Mouse (Mus musculus) yolk sac, embryonic 10.5 days (tissue): ENCODE data around the gene Apol9b.

Source experiments
- DNase-seq: peaks from one replicate; pipeline ENCODE4 v3.0.0-alpha.2; 2017; ENCODE audit warnings: low spot score

The Apol9b gene

GRCm38 (mm10) chr15:77746326-77746725 lies 17.5 kb downstream of the Apol9b start:
- DNase-seq = no peak

DNA sequence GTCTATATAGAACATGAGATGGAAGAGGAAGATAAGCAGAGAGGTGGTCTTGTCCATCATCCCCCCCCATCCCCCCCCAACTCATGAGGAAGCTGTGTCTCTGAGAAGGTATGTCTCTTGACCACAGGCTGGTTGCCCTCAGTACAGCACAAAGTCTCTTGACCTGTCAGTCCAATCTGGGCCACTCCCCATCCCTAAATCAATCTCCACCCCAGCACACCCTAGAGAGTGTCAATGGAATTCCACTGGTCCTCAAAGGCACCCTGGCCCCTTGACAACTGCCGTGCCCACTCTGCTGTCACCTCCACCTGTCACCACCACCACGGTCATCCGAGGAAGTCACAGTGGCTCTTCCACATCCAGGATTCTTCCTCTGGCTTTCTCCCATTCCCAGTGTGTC lies 19.6 kb downstream of the Apol9b start:
- no peak for DNase-seq

DNA sequence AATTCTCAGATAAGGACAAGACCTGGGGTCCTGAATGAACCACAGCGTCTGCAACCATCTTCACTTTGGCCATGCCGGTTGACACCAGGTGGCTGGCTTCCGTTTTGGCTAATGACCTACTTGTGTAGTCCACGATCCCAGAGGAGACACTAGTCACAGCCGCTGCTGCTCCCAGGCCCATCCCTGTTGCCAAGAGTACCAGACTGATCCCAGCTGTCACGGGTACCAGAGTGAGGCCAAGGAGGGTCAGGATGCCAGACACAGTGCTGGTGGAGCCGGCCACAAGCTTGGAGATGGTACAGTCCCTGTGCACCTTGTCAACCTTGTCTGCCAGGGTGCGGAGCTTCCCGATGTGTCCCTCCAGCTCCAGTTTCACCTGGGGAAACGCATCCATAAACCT lies 20.9 kb downstream of the Apol9b start:
- DNase-seq = no peak

DNA sequence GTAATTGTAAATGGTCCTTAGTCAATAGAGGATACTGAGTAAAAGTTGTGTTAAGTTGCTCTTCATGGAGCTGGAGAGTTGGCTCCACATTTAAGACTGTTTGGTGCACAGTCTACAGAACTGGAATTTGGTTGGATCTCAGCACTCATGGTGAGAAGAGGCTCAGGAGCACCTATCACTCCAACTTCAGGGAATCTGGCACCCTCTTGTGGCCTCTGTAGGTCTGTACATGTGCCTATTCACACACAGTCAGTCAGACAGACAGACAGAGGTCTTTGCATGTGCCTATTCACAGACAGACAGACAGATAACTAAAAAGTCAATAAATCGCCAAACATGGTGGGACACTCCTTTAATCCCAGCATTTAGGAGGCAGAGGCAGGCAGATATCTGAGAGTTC lies 21.6 kb downstream of the Apol9b start:
- no peak for DNase-seq

- DNase-seq = no peak
Observed at GRCm38 (mm10) chr15:77752443-77752842, 23.6 kb downstream of the Apol9b start.

DNA sequence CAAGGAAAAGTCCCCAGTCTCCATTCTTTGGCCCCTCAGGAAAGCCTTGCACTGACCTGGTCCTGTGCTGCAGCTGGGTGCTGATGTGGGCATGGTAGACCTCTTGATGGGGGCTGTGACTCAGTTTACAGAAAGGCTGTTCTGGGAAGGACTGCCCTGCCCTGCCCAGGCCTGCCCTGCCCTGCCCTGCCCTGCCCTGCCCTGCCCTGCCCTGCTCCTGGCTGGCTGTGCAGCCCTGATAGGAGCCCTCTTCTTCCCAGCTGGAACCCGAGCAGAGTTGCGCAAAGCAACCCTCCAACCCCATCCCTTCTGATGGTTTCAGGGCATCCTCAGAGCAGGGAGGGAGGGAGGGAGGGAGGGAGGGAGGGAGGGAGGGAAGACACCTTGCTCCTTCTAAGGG lies 26.3 kb downstream of the Apol9b start:
- no peak for DNase-seq

DNA sequence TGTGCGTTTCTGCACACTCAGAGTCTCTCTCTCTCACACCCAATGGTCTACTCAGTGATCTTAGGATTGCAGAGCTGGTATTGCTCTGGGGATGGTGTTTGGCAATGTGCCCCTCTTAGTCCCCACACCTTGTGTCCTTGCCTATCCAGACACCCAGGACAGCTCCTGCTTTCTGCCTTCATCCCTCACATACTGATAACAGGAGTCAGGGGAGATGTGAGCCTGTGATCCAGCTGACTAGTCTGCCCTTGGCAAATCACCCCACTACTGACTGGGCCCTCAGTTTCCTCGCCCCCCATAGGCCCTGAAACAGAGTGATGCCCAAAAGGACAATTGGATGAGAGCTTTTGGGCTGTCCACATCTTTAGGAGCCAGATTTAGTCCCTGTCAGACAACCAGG lies 27.2 kb downstream of the Apol9b start:
- DNase-seq = no peak

- no peak for DNase-seq
Observed at GRCm38 (mm10) chr15:77756848-77757247, 28.0 kb downstream of the Apol9b start, which contains the start of gene Apol8. TSS of gene Apol8 (minus strand) at chr15:77757003.

DNA sequence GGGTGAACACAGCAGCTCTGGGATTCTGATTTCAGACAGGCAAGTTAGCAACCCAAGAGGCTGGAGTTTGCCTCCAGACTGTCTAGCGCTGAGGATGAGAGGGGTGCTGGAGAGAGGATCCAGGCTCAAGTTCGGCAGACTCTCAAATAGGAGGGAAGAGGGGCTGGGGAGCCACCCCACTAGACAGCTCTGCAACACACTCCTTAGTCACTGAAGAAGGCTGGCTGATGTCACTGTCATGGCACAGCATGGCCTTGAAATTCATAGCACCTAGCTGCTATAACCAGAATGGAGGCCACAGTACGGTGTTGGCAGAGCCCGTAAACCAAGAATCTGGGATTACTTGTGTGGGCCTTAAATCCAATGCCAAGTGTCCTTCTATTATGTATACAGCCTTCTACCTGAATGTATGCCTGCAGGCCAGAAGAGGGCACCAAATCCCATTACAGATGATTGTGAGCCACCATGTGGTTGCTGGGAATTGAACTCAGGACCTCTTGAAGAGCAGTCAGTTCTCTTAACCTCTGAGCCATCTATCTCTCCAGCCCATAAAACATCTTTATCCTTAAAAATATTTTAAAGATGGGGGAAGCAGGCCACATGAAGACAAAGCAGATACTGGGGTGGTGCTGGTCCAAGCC lies 28.9 kb downstream of the Apol9b start:
- DNase-seq = no peak

DNA sequence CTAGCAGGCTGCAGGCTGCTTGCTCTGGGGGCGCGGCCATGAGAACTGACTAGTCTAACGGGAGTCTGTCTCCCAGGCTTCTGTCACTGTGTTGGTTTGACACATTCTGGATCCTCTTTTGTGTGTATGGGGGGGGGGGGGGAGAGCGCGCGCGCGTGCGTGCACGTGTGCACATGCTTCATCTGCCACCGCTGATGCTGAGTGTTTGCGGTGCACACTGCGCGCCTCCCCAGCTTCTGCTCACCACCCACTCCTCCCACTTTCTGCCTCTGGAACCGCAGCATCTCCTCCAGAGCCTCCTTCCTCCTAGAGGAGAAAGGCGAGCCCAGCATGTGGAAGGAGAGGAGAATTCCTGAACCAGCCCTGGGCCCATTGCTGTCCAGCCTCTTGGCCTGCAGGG lies 31.2 kb downstream of the Apol9b start:
- no peak for DNase-seq

DNA sequence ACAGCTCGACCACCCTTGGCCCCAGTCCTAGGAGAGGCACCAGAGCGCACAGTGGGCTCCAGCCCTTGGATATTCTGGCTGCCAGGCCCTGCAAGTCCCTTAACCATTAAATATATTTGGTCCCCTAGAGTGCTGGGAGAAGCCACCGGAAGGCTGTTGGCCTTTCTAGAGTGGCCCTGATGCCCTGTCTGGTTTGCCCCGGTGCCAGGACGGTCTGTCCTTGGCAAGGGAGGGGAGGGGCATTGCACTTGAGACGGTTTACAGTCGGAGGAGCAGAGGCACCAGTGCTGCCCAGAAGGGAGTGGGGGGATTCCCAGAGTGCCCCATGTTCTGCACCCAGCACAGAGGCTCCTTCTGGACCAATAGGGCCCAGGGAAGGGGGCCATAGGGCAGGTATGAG lies 32.2 kb downstream of the Apol9b start:
- DNase-seq = no peak

DNA sequence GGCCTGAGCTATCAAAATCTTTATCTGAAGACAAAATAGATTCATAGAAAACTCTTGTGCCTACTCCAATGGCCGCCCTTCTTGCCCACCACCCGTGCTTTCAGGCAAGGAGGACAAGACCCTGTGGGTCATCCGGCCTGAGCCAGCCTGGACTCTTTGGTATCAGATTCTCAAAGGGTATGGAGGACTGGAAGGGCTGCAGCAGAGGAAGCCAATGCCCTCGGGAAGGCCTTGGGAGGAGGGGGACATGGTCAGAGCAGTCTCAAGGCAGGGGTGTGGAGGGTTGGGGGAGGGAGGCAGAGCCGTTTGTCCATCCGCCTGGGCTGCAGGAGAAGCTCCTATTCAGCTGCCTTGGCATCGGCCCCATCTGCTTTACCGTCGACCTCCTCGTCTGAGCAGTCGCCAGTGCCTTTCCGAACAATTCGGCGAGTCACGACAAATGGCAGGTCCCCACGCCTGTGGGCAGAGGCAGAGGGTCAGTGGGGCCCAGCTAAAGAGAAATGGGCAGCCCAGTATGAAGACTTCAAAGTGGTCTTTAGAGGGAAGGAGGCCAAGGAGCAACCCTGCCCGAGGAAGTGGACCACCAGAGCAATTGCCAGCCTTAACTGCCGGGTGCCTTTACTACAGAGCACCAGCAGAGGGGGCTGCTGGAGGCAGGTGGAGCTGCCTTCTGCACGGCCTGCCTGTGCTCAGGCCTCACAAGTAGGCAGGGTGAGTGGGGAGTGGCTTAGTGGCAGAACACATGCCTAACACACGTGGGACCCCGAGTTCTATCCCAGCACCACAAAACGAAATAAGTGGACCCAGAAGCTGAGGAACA lies 32.9 kb downstream of the Apol9b start:
- DNase-seq = no peak

DNA sequence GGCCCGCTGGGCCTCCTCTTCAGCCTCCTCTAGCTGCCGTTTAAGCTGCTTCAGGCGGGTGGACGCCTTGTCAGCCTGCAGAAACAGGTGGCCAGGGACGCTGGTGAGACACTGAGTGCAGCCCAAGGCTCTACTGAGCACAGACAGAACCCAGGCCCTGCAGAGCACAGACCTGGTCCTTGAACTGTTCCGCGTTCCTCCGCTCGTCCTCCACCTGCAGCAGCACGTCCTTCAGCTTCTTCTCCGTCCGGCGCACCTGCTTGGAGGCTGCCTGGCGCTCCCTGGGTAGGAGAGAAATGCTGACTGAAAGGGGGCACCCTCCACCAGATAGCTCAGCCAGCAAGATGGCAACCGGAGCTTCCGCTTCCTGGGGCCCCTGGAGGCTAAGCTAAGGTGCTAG lies 34.2 kb downstream of the Apol9b start:
- DNase-seq = no peak

DNA sequence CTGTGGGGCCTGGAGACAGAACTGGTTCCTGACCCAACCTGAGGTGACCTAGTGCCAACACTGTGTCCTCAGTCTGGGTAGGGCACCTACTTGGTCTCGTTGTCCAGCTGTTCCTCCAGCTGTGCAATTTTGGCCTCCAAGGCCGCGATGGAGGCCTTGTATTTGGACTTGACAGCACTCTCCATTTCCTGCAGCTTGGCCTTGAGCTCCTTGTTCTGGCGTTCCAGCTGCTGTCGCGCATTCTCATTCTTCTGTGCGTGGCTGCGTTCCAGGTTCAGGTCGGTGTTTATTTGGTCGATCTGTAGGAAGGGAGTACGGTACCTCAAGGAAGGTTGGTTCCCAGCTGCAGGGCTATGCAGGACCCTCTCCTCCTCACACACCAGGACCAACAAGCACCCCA lies 34.9 kb downstream of the Apol9b start:
- DNase-seq = no peak

DNA sequence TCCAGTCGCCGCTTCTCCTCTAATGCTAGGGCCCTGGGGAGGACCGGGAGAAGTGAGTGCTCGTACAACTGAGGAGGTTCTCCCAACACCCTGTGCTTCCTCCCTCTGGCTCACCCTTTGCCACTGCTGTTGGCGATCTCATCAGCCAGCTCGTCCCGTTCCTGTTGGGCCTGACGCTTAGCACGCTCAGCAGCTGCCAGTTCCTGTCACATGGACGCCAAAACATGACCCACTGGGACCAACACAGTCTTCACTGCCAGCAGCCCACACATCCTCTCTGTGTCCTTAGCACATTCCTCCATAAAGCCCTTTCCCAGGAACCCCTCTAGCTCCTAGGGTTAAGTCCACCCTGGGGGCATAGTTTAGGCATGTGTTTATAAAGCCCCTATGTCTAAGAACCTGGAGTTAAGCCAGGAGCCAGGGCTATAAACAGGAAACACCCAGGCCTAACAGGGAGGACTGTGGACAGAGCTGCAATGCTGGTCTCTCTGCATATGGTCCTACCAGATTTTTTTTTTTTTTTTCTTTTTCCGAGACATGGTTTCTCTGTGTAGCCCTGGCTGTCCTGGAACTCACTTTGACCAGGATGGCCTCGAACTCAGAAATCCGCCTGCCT lies 35.7 kb downstream of the Apol9b start:
- no peak for DNase-seq

GRCm38 (mm10) chr15:77765484-77766093 lies 36.8 kb downstream of the Apol9b start:
- DNase-seq = no peak

GRCm38 (mm10) chr15:77766981-77767380 lies 38.1 kb downstream of the Apol9b start:
- DNase-seq = no peak

DNA sequence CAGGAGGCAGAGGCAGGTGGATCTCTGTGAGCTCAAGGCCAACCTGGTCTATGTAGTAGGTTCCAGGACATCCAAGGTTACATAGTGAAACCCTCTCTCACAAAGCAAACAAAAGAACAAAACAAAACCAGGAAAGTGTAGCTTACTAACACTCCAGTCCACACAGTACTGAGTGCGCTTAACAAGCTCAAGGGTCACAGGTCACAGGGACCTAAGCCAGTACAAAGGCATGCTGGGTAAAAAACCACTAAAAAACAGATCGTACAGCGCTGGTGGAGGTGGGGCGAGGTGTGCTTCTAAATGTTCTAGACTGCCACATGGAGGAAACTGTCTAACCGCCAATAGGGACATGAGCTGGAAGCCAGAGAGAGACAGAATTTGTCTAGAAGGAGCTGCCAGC lies 41.5 kb downstream of the Apol9b start:
- DNase-seq = no peak

GRCm38 (mm10) chr15:77770942-77771341 lies 42.1 kb downstream of the Apol9b start:
- no peak for DNase-seq

GRCm38 (mm10) chr15:77773099-77773915 lies 44.5 kb downstream of the Apol9b start:
- no peak for DNase-seq

DNA sequence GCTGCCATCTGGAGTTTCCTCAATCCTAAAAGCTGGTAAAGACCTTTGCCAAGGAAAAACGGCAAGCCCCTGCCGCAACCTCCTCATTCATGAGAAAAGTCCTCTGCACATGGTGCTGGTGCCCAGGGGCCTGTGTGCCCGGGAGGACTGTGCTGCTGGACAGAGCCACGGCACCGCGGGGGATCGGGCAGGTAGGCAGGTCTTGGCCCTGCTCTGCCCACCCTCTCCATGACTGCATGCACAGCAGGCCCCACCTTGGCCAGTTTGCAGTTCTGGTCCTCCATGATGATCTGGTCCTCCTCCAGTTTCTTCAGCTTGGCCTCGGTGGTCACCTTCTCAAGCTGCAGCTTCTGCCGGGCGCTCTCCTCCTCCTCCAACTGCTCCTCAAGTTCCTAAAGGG lies 45.5 kb downstream of the Apol9b start:
- DNase-seq = no peak
